Mouse (Mus musculus): ENCODE data around the gene Gpr88.

The Gpr88 gene

DNA sequence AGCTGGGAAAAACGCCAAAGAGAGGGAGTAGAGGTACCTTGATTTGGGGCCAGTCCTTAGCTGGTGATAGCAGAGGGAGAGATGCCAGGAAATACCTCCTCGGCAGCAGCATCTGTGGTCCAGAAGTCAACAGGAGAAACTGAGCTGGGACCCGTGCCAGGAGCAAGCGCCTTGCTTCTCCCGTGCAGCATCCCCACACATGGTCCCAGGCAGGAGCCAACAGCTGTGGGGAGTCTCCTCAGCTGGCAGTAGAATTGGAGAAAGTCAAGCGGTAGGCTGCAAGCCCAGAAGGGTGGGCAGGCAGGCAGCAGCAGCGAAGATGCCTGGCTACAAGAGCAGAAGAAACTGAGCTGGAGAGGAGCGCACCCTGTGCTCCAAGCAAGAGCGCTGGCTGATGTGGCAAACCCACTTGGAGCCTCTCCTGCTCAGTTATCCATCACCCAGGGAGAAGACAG lies at the start of gene Gpr88:
TSS of gene Gpr88 (minus strand) at position 427 of the 455 bp plus-strand sequence.
- DNase-seq (ENCODE audit: low read depth, low spot score), result no peak

DNA sequence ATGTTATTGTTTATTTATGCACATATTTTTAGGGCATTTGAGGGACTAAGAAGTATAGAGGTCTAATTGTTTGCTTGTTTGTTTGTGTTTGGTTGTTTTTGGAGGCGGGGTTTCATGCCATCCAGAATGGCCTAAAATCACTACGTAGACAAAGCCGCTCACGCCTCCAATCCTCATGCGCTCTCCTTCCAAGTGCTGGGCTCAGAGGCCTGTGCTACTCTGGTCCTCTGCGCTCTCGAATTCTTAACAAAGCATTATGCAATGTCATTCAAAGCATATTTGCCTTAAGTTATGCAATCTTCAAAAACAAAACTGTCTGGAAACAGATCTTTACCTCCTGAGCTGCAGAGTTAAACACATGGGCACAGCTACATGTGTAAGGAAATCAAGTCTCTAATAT lies 49.3 kb upstream of the Gpr88 start:
- no peak for DNase-seq (ENCODE audit: low read depth, low spot score)

DNA sequence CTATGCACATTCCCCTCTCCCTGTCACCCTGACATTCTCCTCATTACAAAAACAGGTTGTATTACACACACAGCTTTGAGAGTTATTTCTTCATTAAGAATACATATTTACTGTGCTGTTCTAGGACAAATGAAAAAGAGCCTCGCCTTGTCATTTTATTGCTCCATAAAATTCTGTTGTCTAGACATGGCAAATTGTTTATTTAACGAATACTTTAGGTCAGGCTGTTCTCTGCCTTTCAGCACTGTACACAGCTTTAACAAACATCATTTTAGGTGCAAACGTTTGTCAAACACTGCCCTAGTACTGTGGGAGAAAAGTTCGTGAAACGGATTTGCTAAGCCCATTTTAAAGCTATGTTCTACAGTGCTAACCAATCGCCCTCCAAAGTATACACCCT lies 48.5 kb upstream of the Gpr88 start:
- DNase-seq (ENCODE audit: low read depth, low spot score), result no peak

DNA sequence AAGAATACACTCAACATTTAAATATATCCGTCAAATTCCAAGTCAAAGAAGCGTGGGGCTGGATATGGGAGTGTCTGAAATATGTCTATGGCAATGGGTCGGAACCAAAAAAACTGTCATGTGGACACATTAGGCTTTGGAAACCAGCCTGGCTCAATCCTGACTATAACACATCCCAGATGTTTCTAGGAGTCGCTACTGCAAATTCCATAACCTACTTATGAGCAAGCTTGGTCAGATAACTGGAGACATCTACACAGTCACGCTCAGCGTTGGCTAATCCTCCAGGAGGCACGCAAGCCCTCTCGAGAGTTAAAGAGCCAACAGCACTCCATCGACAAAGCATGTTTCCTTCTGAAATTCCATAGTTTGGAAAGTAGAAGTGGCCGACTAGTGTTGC lies 45.4 kb upstream of the Gpr88 start:
- DNase-seq (ENCODE audit: low read depth, low spot score), result no peak

DNA sequence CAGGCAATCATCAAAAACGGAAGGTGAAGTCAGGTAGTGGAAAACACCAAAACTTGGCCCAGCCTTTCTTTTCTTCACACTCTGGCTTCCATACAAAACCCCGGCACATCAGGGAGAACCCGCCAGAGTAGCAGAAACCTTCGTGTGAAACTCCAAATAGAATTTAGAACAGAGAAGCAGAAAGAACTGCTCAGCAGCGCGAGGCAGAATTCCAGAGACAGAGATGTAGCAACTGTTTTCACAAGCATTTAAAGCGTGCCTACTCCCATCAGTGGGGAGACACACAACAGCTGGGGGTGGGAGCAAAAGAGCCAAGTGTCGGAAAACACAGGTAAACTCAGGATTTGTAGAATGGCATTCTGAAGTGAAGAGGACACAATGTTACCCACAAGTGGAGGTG lies 44.7 kb upstream of the Gpr88 start:
- DNase-seq (ENCODE audit: low read depth, low spot score), result no peak

DNA sequence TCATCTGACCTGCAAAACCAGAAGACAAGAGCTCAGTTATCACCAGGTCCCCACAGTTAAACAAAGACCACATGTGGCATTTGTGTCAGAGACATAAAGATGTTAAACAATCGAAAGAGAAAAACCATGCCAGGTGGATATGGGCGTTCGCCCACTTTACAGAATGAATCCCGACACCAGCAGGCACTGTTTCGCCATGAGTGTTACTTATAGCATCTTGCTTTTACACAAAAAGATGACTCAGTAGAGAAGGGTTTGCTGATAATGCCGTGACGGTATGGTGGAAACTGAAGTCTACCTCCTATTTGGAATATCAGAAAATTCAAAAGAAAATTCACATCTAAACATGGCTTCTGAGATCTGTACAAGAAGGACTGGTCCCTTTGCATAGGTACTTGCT lies 43.9 kb upstream of the Gpr88 start:
- DNase-seq (ENCODE audit: low read depth, low spot score), result no peak

DNA sequence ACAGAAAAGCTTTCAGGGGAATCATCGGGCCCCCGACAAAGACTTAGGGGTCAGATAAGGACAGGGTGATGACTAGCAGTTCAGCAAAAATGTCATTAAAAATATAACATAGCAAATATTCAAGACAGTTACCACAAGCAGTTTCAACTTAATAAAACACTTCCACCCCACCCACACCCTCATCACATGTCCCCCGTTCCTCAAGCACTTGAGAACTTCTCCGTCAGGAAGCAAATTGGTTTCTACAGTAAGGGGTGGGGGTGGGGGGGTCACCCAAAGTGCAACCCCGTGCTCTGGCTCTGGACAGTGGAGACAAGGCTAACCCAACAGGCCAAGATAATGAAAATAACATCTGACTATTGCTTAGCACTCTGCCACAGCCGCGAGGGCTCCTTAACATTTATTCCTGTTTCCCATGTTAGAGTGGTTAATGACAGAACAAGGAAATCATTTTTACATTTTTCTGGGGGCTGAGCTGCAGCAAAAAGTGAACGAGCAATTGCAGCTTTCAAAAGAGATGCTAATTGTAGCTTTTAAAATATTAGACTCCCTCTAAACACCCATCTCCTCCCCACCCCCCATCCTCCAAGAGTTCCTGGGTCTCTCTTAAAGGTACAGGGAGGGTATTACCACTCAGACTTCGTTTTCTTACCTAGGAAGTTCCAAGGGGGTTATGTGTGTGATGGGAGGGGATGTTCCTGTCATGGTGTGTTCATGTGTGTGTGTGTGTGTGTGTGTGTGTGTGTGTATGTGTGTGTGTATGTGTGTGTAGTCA lies 36.9 kb upstream of the Gpr88 start:
- no peak for DNase-seq (ENCODE audit: low read depth, low spot score)

DNA sequence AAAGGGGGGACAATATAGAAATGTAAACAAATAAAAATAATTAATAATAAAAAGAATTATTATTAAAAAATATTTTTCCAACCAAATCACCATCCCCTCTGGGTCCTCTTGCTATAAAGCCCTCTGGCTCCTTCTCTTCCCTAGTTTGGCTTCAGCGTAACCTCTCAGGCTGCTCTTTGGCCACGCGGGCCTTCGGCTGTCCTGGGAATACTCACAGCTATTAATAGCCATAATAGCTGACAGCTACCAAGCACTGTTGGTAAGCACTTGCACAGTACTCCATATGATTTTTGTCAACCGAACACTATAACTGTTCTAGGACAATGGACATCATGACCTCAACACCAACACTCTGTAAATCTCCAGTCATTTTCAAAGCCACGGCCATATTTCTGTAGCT lies 35.5 kb upstream of the Gpr88 start:
- no peak for DNase-seq (ENCODE audit: low read depth, low spot score)

DNA sequence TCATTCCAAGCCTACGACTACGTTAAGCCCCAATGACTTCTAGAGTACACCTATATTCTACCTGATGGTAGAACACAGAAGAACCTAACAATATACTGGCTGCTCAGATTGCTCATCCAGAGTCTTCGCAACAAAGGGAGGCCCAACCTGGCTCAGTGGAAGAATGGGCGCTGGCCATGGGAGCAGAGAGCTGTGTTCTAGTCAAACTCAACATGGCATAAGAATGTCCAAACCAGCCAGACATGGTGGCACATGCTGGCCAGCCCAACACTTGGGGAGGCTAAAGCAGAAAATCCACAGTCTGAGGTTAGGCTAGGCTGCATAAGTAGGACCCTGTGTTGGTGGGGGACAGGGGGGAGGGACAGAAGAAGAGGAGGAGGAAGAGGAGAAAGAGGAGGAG lies 31.4 kb upstream of the Gpr88 start:
- DNase-seq (ENCODE audit: low read depth, low spot score), result no peak

DNA sequence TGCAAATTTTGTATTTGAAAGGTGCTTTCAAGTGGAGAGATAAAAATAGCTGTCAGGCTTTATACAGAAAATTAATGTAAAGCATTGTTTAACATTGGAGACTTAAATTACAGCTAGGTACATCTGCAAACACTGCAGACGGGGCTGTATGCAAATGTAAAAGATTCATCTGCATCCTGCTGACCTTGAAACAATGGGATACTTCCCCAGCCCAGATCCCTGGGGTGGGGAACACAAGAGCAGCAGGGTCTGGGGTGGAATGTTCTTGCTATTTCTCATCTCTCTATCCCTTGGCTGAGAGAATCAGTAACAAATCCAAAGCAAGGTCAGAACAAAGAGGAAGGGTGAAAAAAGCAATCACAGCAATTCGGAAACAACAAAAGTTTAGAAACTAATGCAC lies 30.7 kb upstream of the Gpr88 start:
- DNase-seq (ENCODE audit: low read depth, low spot score), result no peak

DNA sequence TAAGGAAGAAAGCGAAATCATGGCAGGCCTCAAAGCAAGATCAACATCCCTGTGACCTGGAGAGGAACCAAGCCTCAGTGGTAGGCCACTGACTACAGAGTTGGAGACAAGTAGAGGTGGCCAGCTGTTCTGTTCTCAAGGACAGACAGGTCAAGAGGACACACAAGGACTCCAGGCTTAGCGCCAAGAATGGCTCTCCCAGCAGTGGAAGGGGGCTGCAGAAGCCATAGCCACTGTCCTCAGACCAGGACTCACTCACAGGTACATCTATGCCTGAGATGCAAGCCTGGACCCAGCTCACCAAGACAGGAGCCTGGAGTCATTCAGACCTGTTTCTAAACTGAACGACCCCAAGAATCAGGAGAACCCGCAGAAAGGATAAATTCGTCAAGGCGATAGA lies 28.4 kb upstream of the Gpr88 start:
- DNase-seq (ENCODE audit: low read depth, low spot score), result no peak

DNA sequence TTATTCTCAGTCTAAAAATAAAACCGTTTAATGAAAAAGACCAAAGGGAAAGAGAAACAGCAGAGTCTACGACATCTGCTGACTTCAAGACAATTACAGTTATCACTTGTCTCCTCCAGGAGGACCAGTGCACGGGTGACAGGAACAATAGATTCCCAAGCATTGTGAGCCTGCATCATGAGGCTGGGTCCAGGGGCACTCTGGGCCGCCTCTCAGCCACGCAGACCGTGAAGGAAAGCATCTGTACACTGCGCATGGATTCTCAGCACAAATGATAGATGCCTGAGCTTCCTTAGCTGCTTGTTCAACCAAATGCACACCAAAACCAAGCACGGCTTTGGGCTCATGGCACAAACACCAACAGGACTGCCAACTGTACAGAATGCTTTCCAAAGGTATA lies 23.8 kb upstream of the Gpr88 start:
- no peak for DNase-seq (ENCODE audit: low read depth, low spot score)

DNA sequence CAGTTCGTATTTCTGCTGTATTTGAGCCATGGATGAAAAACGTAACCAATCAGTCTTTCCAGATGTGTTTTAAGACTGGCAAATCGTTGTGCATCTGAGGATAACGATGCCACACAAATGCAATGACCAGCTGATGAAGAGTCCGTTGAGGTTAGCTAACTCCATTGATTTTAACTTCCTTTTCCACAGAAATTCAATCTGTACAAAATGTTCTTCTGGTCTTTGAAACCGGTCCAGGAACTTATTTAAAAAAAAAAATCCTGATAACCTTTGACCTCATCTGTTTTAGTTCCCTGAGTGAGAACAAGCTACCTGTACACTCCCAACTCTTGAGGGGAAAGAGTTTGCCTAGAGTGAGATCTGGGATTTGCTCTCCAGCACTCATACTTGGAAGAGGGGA lies 18.4 kb upstream of the Gpr88 start:
- DNase-seq (ENCODE audit: low read depth, low spot score), result no peak

DNA sequence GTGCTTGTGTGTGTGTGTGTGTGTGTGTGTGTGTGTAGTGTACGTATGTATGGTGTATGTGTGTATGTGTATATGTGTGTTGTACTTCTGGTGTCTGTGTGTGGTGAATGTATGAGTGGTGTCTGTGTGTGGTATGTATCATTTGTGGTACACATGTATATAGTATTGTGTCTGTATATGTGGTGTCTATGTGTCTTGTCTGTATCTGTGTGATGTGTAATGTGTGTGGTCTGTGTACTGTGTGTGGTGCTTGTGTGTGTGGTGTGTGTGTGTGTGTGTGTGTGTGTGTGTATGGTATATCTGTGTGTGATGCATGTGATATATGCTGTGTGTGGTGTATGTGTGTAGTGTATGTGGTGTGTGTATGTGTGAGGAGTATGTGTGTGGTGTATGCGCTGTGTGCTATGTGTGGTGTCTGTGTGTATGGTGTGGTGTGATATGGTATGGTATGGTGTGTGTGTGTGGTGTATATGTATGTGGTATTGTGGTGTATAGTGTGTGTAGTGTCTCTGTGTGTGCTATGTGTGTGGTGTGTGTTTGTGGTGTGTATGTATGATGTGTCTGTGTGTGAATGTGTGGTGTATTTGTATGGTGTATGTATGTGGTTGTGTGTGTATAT lies 13.8 kb upstream of the Gpr88 start:
- no peak for DNase-seq (ENCODE audit: low read depth, low spot score)

DNA sequence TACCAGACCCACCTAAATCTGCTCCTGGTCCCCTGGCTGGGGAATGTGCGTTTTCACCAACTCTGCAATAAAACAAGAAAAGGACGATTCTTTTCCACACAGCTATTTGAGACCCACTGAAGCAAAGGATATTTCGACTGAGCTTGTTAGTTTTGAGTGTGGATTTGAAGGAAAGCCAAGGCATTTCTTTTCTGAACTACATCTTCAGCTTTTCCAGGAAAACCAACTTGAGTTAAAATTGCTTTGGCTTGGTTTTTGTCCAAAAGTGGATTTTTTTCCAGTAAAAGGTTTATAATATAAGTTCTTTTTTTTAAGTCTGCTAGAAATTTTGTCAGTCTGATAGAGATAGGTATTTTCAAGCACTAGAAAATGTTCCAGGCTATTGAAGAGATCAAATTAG lies 13.1 kb upstream of the Gpr88 start:
- DNase-seq (ENCODE audit: low read depth, low spot score), result no peak

DNA sequence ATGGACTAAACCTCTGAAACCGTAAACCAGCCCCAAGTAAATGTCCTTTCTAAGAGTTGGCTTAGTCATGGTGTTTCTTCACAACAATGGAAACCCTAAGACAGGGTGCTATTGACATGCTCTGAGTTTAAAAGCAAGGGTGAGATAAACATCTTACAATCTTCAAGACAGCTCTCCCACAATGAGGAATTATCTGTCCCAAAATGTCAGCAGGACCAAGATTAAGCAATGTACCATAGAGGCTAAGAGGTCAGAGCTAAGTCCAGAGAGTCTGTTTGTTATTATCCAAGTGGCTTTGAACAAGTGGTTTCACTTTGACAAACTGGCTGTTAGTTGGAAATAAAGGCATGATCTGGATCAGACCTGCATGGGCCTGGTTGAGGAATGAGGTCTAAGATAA lies 10.7 kb upstream of the Gpr88 start:
- DNase-seq (ENCODE audit: low read depth, low spot score), result no peak

DNA sequence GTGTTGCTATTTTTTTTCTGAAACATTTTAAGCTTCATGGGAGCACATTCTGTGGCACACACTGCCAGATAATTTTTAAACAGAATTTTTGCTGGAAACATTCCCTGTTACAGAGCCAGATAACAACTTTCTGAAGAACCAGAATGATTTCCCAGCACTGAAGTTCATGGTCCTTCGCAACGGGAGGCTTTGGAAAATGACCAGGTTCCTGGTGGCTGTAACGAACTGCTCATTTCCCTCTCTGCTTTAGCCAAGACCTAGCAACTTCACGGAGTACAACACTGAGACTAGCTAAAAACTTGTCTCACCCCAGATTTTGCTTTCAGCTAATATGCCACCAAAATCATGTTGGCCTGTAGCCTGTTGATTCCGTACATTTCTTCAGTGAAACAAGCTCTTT lies 9.8 kb upstream of the Gpr88 start:
- DNase-seq (ENCODE audit: low read depth, low spot score), result no peak

DNA sequence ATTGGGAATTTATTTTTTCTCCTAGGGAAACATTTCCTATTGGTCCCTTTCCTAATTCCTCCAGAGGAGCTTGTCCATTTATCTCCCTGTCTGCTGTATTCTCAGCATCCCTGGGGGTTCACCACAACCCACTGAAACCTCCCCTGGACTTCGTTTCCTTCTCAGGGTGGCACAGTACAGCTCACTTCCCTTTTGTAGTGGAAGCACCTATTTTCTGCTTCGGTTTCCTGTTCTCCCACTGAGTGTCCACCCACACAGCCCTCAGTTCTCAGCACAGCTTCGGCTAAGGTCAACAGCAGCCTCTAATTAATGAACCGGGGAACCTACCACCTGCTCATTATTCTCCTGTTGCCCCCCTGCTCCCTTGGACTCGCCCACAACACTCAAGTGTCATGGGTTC lies 2.8 kb upstream of the Gpr88 start:
- peak; percentile 16 for DNase-seq (ENCODE audit: low read depth, low spot score)

DNA sequence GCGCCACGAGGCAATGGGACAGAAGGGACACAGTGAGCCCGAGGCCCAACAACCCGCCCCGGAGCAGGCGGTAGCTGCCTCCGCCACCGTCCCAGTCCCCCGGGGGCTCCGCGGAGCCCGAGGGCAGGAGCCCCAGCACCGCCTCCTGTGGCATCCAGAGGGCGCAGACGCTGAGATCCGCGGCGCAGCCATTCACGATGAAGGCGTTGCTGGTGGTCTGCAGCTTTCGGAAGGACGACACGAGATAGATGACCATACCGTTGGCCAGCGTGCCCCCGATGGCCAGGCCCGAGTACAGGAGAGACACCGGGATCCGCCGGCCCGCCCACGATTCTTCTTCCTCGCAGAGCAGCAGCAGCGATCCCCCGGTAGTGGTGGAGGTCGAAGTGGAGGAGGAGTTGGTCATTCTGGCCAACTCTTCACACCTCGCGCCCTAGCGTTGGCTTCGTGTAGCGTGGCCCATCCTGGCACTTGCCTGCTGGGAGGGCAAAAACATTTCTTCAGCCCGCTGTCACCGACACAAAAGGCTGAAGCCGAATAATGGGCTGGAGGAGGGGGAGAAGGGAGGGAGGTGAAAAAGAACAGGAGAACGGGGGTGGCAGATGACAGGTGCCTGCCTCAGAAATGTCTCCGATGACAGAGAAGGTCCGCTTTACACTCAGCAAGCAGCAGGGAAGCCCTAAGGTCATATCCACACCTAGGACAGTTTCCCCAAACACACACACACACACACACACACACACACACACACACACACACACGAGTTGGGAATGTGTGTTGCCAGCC lies 855 bp downstream of the Gpr88 start:
- DNase-seq (ENCODE audit: low read depth, low spot score), result no peak

DNA sequence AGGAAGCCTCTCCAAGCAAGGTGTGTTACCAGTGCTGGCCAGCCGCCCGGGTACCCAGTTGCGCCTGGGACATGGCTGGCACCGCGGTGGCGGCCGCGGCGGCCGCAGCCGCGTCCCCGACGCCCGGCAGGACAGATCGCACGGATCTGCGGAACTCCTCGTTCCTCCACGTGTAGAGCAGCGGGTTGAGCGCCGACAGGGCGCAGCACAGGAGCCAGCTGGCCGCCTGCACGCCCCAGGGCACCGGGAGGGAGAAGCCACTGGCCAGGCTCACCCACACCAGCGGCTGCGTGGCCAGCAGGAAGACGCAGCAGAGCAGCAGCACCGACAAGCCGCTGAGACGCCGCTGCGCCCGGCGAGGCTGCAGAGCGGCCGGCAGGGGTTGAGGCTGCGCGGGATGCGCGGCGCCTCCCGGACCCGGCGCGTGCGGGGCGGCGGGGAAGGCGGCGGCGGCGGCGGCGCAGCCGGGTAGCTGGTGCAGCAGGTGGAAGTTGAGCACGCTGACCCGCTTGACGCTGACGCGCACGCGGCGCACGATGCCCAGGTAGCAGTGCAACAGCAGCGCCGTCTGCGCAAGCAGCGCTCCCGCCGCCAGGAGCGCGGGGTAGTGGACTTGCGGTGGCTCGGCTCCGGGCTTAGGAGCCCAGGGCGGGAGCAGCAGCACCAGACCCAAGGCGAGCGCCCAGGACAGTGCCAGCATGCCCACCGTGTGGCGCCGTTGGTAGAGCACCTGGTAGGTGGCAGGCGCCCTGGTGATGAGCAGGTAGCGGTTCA lies 1.6 kb downstream of the Gpr88 start:
- DNase-seq (ENCODE audit: low read depth, low spot score), result no peak

DNA sequence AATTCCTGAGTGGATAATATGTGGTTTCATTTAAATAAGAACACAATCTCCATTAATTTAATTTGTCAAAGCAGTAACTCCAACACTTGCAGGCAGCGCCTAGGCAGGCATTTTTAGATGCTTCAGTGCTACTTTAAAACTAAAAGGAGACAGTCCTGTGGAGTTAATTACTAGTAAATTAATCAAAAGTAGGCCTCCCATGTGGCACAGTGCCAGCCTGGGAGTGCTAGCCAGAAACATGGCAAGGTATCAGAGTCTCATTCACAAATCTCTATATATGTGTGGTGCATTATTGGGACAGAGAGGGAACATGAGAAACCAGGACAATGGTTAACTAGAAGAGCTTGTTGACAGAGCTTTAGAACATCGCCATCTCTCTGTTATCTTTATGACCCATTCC lies 4.3 kb downstream of the Gpr88 start:
- DNase-seq (ENCODE audit: low read depth, low spot score), result no peak

DNA sequence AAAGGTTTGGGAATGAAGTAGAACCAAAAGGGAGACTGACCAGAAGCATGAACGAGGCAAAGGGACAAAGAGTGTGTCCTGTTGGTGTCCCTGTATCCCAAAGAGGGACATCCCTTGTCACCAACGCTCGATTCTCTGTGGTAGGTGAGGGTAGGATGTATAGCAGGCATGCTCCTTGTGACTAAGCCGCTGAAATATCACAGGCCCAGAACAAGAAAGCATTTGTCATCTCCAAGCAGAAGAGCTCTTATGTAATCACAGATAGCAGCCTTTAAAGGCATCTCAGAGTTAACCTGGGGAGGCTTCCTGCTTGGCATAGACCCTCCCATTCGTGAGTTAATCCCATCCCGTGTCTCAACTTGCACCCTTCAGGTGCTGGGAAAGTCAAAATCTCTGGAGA lies 8.8 kb downstream of the Gpr88 start:
- no peak for DNase-seq (ENCODE audit: low read depth, low spot score)

Data from forelimb bud, embryonic 11.5 days (tissue).